Mouse (Mus musculus) gastrocnemius, postnatal 4 days (tissue): Measurements from ENCODE around the gene Rbm48. TPM values are rescaled to one million over a fixed set of nuclear protein-coding genes. Genes with fewer than 3 reads are reported as not detected.
"Not testable (repeated sequence)": the region's sequence is repeated elsewhere in the genome, so short reads cannot be mapped to it uniquely, and the experiment has no call there.

ENCODE experiments used
- DNase-seq, 2 experiments: peaks; one replicate each; pipeline ENCODE4 v3.0.0; 2021 to 2022; ENCODE audit warnings: low spot score in 2 of 2, mixed read lengths in 2 of 2
- long read RNA-seq, 2 experiments: library from polyadenylated mRNA; stranded (forward); transcript quantifications; one replicate each; pipeline ENCODE4 v2.0.0; 2021
- total RNA-seq, 2 experiments: library from RNA; stranded (reverse); gene quantifications; 2 replicates each; pipeline ENCODE4 v1.2.3; 2021

Rbm48 gene
- 1 to 10 TPM; 7.4 to 7.6 TPM for total RNA-seq
- long read RNA-seq, experiment 1, transcript Rbm48-201 (5 exons, 2,368 nt): major isoform, 5 of 6 reads
- long read RNA-seq, experiment 1, partial matches to known transcripts: 0 of 6 reads
- long read RNA-seq, experiment 1, other reads (novel, unspliced or antisense): 0 of 6 reads
- long read RNA-seq, experiment 2, transcript Rbm48-201 (5 exons, 2,368 nt): major isoform, 8 of 11 reads
- long read RNA-seq, experiment 2, partial matches to known transcripts: 0 of 11 reads
- long read RNA-seq, experiment 2, other reads (novel, unspliced or antisense): 3 of 11 reads

GRCm38 (mm10) chr5:3596399-3596766 is at the start of gene Rbm48:
Gene Rbm48 (minus strand): TSS chr5:3596585.
- DNase-seq: peak; percentile 54 to 79

GRCm38 (mm10) chr5:3645326-3645725 is 48.9 kb upstream of the Rbm48 start:
- no peak for DNase-seq

DNA sequence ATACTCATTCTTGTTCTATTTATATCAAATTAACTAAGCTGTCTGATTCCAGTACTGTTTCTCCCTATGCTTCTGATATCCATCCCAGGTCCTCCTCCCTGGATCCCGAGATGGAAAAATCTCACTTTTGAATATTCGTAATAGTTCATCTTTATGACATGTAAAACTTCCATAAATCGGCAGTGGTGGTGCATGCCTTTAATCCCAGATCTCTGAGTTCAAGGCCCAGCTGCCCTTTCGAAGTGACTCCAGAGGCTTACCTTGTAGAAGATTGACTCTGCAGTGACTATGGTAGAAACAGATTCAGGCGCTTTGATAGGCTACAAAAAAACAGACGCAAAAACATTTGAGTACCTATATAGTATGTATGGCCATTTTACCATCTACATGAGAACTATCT is 48.2 kb upstream of the Rbm48 start:
- DNase-seq: no peak

DNA sequence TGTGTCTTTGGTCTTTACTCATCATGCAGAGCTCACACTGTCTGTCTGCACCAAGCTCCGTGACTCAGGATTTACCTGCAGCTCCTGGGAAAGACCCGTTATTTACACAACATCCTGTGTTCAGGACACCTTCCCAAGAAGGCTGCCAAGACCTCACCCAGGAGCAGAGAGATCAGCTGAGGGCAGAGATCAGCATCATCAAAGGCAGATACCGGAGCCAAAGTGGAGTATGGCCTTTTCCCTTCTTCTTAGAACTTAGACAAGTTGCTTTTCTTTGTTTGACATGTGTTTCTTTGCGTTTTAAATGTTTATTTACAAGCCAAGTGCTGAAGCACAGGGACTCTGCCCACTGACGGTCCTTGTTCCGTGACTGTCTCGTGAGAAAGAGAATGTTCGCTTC is 38.9 kb upstream of the Rbm48 start:
- no peak for DNase-seq

GRCm38 (mm10) chr5:3633951-3634350 is 37.6 kb upstream of the Rbm48 start:
- no peak for DNase-seq

GRCm38 (mm10) chr5:3633315-3633714 is 36.9 kb upstream of the Rbm48 start:
- no peak for DNase-seq

DNA sequence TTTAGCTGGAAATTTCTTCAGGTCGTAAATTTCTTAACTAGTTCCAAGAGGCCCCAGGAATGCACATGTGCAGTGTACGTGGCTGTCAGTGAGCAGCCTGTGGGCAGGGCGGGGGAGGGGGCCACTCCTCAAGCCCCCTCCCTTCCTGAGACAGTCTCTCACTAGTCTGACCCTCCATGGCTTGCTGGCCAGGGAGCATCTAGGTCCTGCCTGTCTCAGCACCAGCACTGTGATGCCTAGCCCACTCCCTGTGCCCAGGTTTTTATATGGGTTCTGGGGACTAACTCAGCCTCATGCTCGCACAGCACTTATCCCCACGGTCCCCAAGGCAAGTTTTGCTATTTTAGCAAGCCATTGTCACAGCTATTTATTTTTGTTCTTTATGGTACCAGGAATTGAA is 35.9 kb upstream of the Rbm48 start:
- DNase-seq: no peak

DNA sequence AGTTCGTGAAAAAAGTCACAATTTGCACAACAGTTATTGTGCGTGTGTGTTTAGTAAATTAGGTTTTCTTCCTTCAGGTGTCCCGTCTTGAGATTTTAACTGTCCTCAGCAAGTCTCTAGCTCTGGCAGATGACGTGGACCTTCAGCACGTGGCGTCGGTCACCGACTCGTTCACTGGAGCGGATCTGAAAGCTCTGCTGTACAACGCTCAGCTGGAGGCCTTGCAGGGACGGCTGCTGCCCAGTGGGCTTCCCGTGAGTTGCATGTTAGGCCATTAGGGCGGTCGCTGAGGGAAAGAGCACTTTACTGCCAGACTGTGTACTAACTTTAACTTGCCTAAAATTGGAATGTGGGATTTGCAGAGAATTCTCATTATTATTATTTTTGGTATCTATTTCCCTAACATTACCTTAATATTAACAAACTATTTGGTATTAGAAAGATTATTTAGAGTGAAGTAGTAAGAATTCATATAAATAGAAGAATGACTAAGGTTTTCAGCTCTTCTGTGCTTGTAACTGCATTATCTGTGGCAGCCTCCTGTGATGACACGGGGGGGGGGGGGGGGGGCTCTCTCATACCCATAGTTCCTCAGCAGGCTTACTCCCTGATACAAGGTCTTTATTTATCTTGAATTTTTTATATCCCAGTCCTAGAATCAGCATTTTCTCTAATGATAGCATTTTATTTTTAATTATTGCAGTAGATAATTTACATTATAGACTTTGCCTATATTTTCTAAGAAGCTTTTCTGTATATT is 35.3 kb upstream of the Rbm48 start:
- no peak for DNase-seq

GRCm38 (mm10) chr5:3630055-3630454 is 33.7 kb upstream of the Rbm48 start:
- no peak for DNase-seq

- no peak for DNase-seq
These were observed 24.1 kb upstream of the Rbm48 start for GRCm38 (mm10) chr5:3620486-3620885.

- DNase-seq: not testable (repeated sequence)
These were observed 15.4 kb upstream of the Rbm48 start for GRCm38 (mm10) chr5:3611835-3612234.

- DNase-seq: no peak
These were observed 12.9 kb upstream of the Rbm48 start for GRCm38 (mm10) chr5:3609241-3609640.

GRCm38 (mm10) chr5:3607114-3607513 is 10.7 kb upstream of the Rbm48 start:
- no peak for DNase-seq

GRCm38 (mm10) chr5:3600790-3601189 is 4.4 kb upstream of the Rbm48 start:
- DNase-seq: no peak

- DNase-seq: no peak
These were observed 3.9 kb upstream of the Rbm48 start for GRCm38 (mm10) chr5:3600298-3600697.

GRCm38 (mm10) chr5:3598766-3599165 is 2.4 kb upstream of the Rbm48 start:
- DNase-seq: no peak

DNA sequence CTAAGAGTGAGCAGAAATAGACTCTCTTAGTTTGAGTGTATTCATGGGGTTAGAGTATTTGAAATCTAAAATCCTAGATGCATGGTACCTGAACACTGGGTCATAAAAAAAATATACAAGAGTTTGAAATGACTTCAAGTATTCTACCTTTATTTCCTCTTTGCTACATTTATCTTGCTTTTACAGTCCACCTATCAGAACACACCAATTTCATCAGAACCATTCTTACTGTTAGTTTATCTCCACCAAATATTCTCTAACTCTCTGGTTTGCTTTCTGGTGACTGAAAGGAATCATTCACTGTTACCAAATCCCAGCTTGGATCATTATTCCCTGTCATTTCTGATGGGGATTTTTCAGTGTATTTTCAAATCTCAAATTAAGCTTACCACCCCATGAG is 786 bp upstream of the Rbm48 start:
- no peak for DNase-seq

- peak; percentile 87 to 93 for DNase-seq
These were observed 539 bp downstream of the Rbm48 start, which contains the start of gene Pex1 for GRCm38 (mm10) chr5:3595693-3596398. Gene Pex1 (plus strand): TSS chr5:3596066.

DNA sequence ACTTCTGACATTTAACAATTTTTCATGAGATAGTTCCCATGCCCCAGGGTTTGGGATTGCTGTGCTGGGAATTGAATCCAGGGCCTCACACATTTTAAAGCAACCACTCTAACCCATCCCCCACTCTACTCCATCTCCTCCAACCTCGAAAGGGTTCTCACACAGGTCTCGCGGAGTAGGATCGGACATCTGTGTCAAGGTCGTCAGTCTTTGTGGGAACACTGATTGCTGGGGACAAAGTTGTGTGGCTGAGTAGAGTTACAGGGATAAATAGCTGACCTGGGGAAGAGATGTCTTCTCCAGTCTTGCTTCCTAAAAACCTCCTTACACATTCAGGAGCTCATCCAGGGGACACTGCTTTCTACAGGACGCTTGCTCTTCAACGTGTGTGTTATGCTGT is 17.3 kb downstream of the Rbm48 start:
- no peak for DNase-seq

DNA sequence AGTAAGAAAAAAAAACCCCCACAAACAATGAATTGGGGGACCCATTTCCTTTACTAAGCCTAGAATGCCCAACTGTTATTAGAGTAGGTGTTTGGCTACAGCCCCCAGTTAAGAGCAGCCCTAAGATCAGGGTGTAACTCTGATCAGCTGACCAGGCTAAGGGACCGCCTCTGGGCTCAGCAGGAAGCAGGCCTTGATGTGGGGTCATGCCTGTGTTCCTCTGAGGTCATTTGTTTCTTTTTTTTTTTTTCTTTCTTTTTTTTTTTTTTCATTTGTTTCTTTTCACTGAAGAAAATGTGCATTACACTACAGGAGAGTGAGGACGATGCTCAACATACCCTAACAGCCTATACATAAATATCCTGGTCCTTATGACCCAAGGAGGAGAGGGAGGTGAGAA is 18.4 kb downstream of the Rbm48 start:
- DNase-seq: no peak

DNA sequence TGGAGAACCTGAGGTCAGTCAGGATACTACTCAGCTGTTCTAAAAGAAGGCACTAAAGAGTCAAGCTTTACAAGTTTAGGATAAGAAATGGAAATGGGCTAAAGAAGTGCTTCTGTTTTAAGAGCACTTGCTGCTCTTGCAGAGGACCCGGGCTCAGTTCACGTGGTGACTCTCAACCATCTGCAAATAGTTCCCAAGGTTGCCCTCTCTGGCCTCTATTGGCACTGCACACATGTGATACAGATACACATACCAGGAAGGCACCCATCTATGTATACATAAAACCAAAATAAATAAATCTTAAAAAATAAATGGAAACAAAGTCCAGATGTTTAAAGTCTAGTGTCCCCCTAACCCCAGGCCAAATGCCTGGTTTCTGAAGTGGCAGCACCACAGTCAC is 21.6 kb downstream of the Rbm48 start:
- no peak for DNase-seq

DNA sequence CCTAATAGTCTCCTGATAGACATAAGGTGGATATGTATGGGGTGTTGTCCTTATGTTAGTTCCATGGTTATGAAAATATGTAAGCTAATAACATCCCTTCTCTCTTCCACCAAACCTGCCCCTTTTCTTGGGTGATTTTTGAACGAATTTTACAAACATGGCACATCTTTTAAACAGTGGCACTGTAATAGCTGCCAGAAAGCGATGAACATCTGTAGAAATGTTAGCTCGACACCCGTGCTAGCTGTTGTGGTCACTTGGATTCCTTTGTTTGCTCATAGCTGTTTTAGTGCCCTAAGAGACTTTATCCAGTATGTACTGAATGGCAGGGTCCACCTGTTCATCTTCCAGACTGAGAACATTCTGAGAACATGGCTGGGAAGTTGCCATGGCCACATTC is 25.1 kb downstream of the Rbm48 start, which contains the start of gene 1700109H08Rik:
Gene 1700109H08Rik (plus strand): TSS at position 301 of the 400 bp plus-strand sequence.
- no peak for DNase-seq
